Comparison of ENCODE assay signal across 7 mouse cellular contexts in genomic region chr8:83771791-83772190, GRCm38 (mm10).
"Had no signal": no experiment of that assay in that cellular context is flagged by ENCODE, and none has a peak within 500 bp of the region (broad histone marks: within the 10 kb centered on the region; RNA-seq: fewer than 3 reads in every experiment).

No protein-coding gene starts in this region.

- DNase-seq: kidney, adult 2 months; kidney, postnatal 25 days; layer of hippocampus, adult 9-11 months; liver; liver, embryonic 13.5 days; liver, postnatal 0 days; right cerebral cortex, postnatal 4 days had no signal
